Mouse (Mus musculus) liver, embryonic 13.5 days (tissue): ENCODE results near the gene Birc6. TPM values are rescaled to one million over a fixed set of nuclear protein-coding genes. Genes with fewer than 3 reads are reported as not detected.
"Not testable (repeated sequence)": the region's sequence is repeated elsewhere in the genome, so short reads cannot be mapped to it uniquely, and the experiment has no call there.

ENCODE experiments used
- ATAC-seq: fragments of 200-750 bp; cut with Nextera tagmentation; 2 replicates; pipeline ENCODE4 v1.8.0; 2017; ENCODE audit warnings: low read depth, mild to moderate bottlenecking, moderate number of reproducible peaks, moderate library complexity
- DNase-seq: peaks from one replicate; pipeline ENCODE4 v3.0.0; 2022
- H3K27ac ChIP-seq: fragments of 300-500 bp; sonication (generic); 2 replicates; pipeline ENCODE4 v1.5.1; 2015; ENCODE audit warnings: moderate library complexity, mild to moderate bottlenecking, inconsistent platforms
- H3K27me3 ChIP-seq: fragments of 300-500 bp; sonication (generic); 2 replicates; pipeline ENCODE4 v1.6.1; 2015; ENCODE audit warnings: mild to moderate bottlenecking, inconsistent platforms
- H3K36me3 ChIP-seq: fragments of 300-500 bp; sonication (generic); 2 replicates; pipeline ENCODE4 v1.6.1; 2015; ENCODE audit warnings: mild to moderate bottlenecking, inconsistent platforms
- H3K4me1 ChIP-seq: fragments of 300-500 bp; sonication (generic); replicated peaks from 2 replicates; pipeline ENCODE4 v1.6.1; 2015; ENCODE audit warnings: inconsistent platforms
- H3K4me2 ChIP-seq: fragments of 300-500 bp; sonication (generic); 2 replicates; pipeline ENCODE4 v1.6.1; 2015; ENCODE audit warnings: inconsistent platforms, mild to moderate bottlenecking, moderate library complexity
- H3K4me3 ChIP-seq: fragments of 300-500 bp; sonication (generic); replicated peaks from 2 replicates; pipeline ENCODE4 v1.5.1; 2015; ENCODE audit warnings: mild to moderate bottlenecking, inconsistent platforms
- H3K9ac ChIP-seq: fragments of 300-500 bp; sonication (generic); 2 replicates; pipeline ENCODE4 v1.6.1; 2015; ENCODE audit warnings: mild to moderate bottlenecking, inconsistent platforms
- H3K9me3 ChIP-seq: fragments of 300-500 bp; sonication (generic); replicated peaks from 2 replicates; pipeline ENCODE4 v1.6.1; 2016; ENCODE audit warnings: inconsistent platforms
- WGBS: fragments of 180-500 bp; shearing (Covaris S2); methylation state at CpG from one replicate; pipeline ENCODE4 v1.1.7; 2015; ENCODE audit not compliant: insufficient replicate concordance; 5-methylcytosine and 5-hydroxymethylcytosine counted together
- polyA plus RNA-seq: library from polyadenylated mRNA; unstranded; fragments of >200 nt; fragmentation: Nextera tagmentation; extraction: Ambion mirVana; gene quantifications from 2 replicates; pipeline ENCODE4 v1.2.1, GENCODE M21; 2015

The Birc6 gene
- polyA plus RNA-seq, 1 experiment from 2014 or later: 38.1 TPM

- no peak overlapping the region for H3K27ac ChIP-seq
- H3K9ac ChIP-seq: no peak overlapping the region
- no peaks in the 10 kb centered on the region for H3K4me1 ChIP-seq
- no peak overlapping the region for H3K4me2 ChIP-seq
- no peak overlapping the region for H3K4me3 ChIP-seq
- 63% methylated on average over 1 of the region's 1 CpGs for WGBS
- DNase-seq: no peak
- H3K9me3 ChIP-seq: no peaks in the 10 kb centered on the region
- H3K27me3 ChIP-seq: no peaks in the 10 kb centered on the region
- ATAC-seq: no peak
- peaks cover 62% of the 10 kb centered on the region for H3K36me3 ChIP-seq
Observed at GRCm38 (mm10) chr17:74668010-74668409, 139.9 kb downstream of the Birc6 start.

GRCm38 (mm10) chr17:74670031-74670430 is 141.9 kb downstream of the Birc6 start:
- ATAC-seq (0 out of 2 replicates have a peak, but pooled peaks have one; percentile 10), DNase-seq (no peak)
- Histone ChIP-seq H3K4me1 (no peaks in the 10 kb centered on the region), H3K9ac (no peak overlapping the region), H3K4me3 (no peak overlapping the region), H3K36me3 (peaks cover 52% of the 10 kb centered on the region), H3K27me3 (no peaks in the 10 kb centered on the region), H3K27ac (no peak overlapping the region), H3K4me2 (no peak overlapping the region), H3K9me3 (no peaks in the 10 kb centered on the region)
- 90% methylated on average over 13 of the region's 13 CpGs for WGBS

- WGBS: 83% methylated on average over 4 of the region's 4 CpGs
- Histone ChIP-seq H3K4me3 (no peak overlapping the region), H3K36me3 (peaks cover 51% of the 10 kb centered on the region), H3K9ac (no peak overlapping the region), H3K4me2 (no peak overlapping the region), H3K27me3 (no peaks in the 10 kb centered on the region), H3K27ac (no peak overlapping the region), H3K4me1 (no peaks in the 10 kb centered on the region), H3K9me3 (no peaks in the 10 kb centered on the region)
- DNase-seq (no peak), ATAC-seq (no peak)
Observed at GRCm38 (mm10) chr17:74672446-74672845, 144.4 kb downstream of the Birc6 start.

GRCm38 (mm10) chr17:74673251-74673650 is 145.2 kb downstream of the Birc6 start:
- no peak for ATAC-seq
- Histone ChIP-seq H3K9ac (no peak overlapping the region), H3K27me3 (no peaks in the 10 kb centered on the region), H3K27ac (no peak overlapping the region), H3K9me3 (no peaks in the 10 kb centered on the region), H3K4me3 (no peak overlapping the region), H3K36me3 (peaks cover 56% of the 10 kb centered on the region), H3K4me2 (no peak overlapping the region), H3K4me1 (no peaks in the 10 kb centered on the region)
- no peak for DNase-seq

GRCm38 (mm10) chr17:74678061-74678460 is 150.0 kb downstream of the Birc6 start:
- H3K27me3 ChIP-seq: no peaks in the 10 kb centered on the region
- ATAC-seq (no peak), DNase-seq (no peak)
- H3K27ac ChIP-seq: no peak overlapping the region
- H3K4me1 ChIP-seq: no peaks in the 10 kb centered on the region
- H3K9ac ChIP-seq: no peak overlapping the region
- no peaks in the 10 kb centered on the region for H3K9me3 ChIP-seq
- no peak overlapping the region for H3K4me2 ChIP-seq
- 79% methylated on average over 8 of the region's 8 CpGs for WGBS
- H3K4me3 ChIP-seq: no peak overlapping the region
- peaks cover 53% of the 10 kb centered on the region for H3K36me3 ChIP-seq

GRCm38 (mm10) chr17:74684927-74685326 is 156.8 kb downstream of the Birc6 start:
- DNase-seq (no peak), ATAC-seq (no peak)
- Histone ChIP-seq H3K9ac (no peak overlapping the region), H3K36me3 (peaks cover 42% of the 10 kb centered on the region), H3K9me3 (no peaks in the 10 kb centered on the region), H3K4me3 (no peak overlapping the region), H3K27ac (no peak overlapping the region), H3K27me3 (no peaks in the 10 kb centered on the region), H3K4me2 (no peak overlapping the region), H3K4me1 (no peaks in the 10 kb centered on the region)
- WGBS: 86% methylated on average over 3 of the region's 3 CpGs

- Histone ChIP-seq H3K9me3 (no peaks in the 10 kb centered on the region), H3K27ac (no peak overlapping the region), H3K4me1 (no peaks in the 10 kb centered on the region), H3K27me3 (no peaks in the 10 kb centered on the region), H3K9ac (no peak overlapping the region), H3K4me2 (no peak overlapping the region), H3K4me3 (no peak overlapping the region), H3K36me3 (peaks cover 53% of the 10 kb centered on the region)
- ATAC-seq (no peak), DNase-seq (no peak)
- 81% methylated on average over 2 of the region's 2 CpGs for WGBS
Observed at GRCm38 (mm10) chr17:74688555-74688954, 160.5 kb downstream of the Birc6 start.

GRCm38 (mm10) chr17:74689406-74689805 is 161.3 kb downstream of the Birc6 start:
- H3K4me3 ChIP-seq: no peak overlapping the region
- no peaks in the 10 kb centered on the region for H3K4me1 ChIP-seq
- WGBS: 83% methylated on average over 4 of the region's 4 CpGs
- no peaks in the 10 kb centered on the region for H3K9me3 ChIP-seq
- H3K27me3 ChIP-seq: no peaks in the 10 kb centered on the region
- ATAC-seq: no peak
- H3K4me2 ChIP-seq: no peak overlapping the region
- no peak overlapping the region for H3K9ac ChIP-seq
- no peak overlapping the region for H3K27ac ChIP-seq
- no peak for DNase-seq
- H3K36me3 ChIP-seq: peaks cover 52% of the 10 kb centered on the region

- H3K4me3 ChIP-seq, H3K27ac ChIP-seq, DNase-seq, H3K4me1 ChIP-seq, ATAC-seq, H3K4me2 ChIP-seq, H3K27me3 ChIP-seq, H3K9me3 ChIP-seq, H3K9ac ChIP-seq: not testable (repeated sequence)
- WGBS: 86% methylated on average over 2 of the region's 2 CpGs
- H3K36me3 ChIP-seq: peaks cover 68% of the 10 kb centered on the region
Observed at GRCm38 (mm10) chr17:74701661-74702060, 173.6 kb downstream of the Birc6 start.

GRCm38 (mm10) chr17:74705480-74705879 is 177.4 kb downstream of the Birc6 start:
- WGBS: 50% methylated on average over 5 of the region's 5 CpGs
- H3K4me2 ChIP-seq: no peak overlapping the region
- H3K4me3 ChIP-seq: no peak overlapping the region
- ATAC-seq: no peak
- no peak overlapping the region for H3K9ac ChIP-seq
- no peak for DNase-seq
- no peak overlapping the region for H3K27ac ChIP-seq
- peaks cover 30% of the 10 kb centered on the region for H3K36me3 ChIP-seq
- peaks cover 2% of the 10 kb centered on the region; the same call in 1 of the 2 replicates for H3K4me1 ChIP-seq
- no peaks in the 10 kb centered on the region for H3K9me3 ChIP-seq
- H3K27me3 ChIP-seq: no peaks in the 10 kb centered on the region

GRCm38 (mm10) chr17:74706593-74706992 is 178.5 kb downstream of the Birc6 start:
- Histone ChIP-seq H3K27ac (no peak overlapping the region), H3K9ac (no peak overlapping the region), H3K27me3 (no peaks in the 10 kb centered on the region), H3K36me3 (peaks cover 22% of the 10 kb centered on the region), H3K4me3 (no peak overlapping the region), H3K4me2 (no peak overlapping the region), H3K4me1 (peaks cover 13% of the 10 kb centered on the region), H3K9me3 (no peaks in the 10 kb centered on the region)
- ATAC-seq (no peak), DNase-seq (no peak)

- H3K4me2 ChIP-seq: no peak overlapping the region
- ATAC-seq (no peak), DNase-seq (no peak)
- H3K9me3 ChIP-seq: no peaks in the 10 kb centered on the region
- peaks cover 15% of the 10 kb centered on the region for H3K36me3 ChIP-seq
- H3K4me1 ChIP-seq: peaks cover 23% of the 10 kb centered on the region
- H3K27me3 ChIP-seq: no peaks in the 10 kb centered on the region
- H3K4me3 ChIP-seq: no peak overlapping the region
- no peak overlapping the region for H3K27ac ChIP-seq
- no peak overlapping the region for H3K9ac ChIP-seq
- 70% methylated on average over 7 of the region's 7 CpGs for WGBS
Observed at GRCm38 (mm10) chr17:74707637-74708152, 179.6 kb downstream of the Birc6 start.
